Mouse (Mus musculus) ovary, postnatal 36 days (tissue): Measurements from ENCODE around the gene Hpcal1.
"Not testable (repeated sequence)": the region's sequence is repeated elsewhere in the genome, so short reads cannot be mapped to it uniquely, and the experiment has no call there.

Source experiments
- DNase-seq: peaks from one replicate; pipeline ENCODE4 v3.0.0; 2022; ENCODE audit warnings: low spot score, mixed read lengths

The Hpcal1 gene

GRCm38 (mm10) chr12:17740226-17740625 is 49.6 kb downstream of the Hpcal1 start:
- DNase-seq = no peak

- DNase-seq = peak; percentile 51
Measured at GRCm38 (mm10) chr12:17741637-17742364, 51.1 kb downstream of the Hpcal1 start.

- DNase-seq = no peak
Measured at GRCm38 (mm10) chr12:17742571-17743321, 52.1 kb downstream of the Hpcal1 start.

GRCm38 (mm10) chr12:17745431-17745830 is 54.8 kb downstream of the Hpcal1 start:
- DNase-seq = no peak

GRCm38 (mm10) chr12:17746725-17747124 is 56.1 kb downstream of the Hpcal1 start:
- peak; percentile 82 for DNase-seq

- DNase-seq = no peak
Measured at GRCm38 (mm10) chr12:17747191-17748154, 56.8 kb downstream of the Hpcal1 start.

- DNase-seq = no peak
Measured at GRCm38 (mm10) chr12:17748155-17748529, 57.5 kb downstream of the Hpcal1 start.

GRCm38 (mm10) chr12:17749784-17750183 is 59.1 kb downstream of the Hpcal1 start:
- DNase-seq = no peak

- peak; percentile 45 for DNase-seq
Measured at GRCm38 (mm10) chr12:17750500-17750899, 59.8 kb downstream of the Hpcal1 start.

GRCm38 (mm10) chr12:17752828-17753227 is 62.2 kb downstream of the Hpcal1 start:
- DNase-seq = no peak

- no peak for DNase-seq
Measured at GRCm38 (mm10) chr12:17754771-17755170, 64.1 kb downstream of the Hpcal1 start.

GRCm38 (mm10) chr12:17756891-17757290 is 66.2 kb downstream of the Hpcal1 start:
- no peak for DNase-seq

- no peak for DNase-seq
Measured at GRCm38 (mm10) chr12:17762286-17762933, 71.8 kb downstream of the Hpcal1 start.

GRCm38 (mm10) chr12:17763054-17763453 is 72.4 kb downstream of the Hpcal1 start:
- DNase-seq = no peak

GRCm38 (mm10) chr12:17764005-17764404 is 73.3 kb downstream of the Hpcal1 start:
- DNase-seq = no peak

- not testable (repeated sequence) for DNase-seq
Measured at GRCm38 (mm10) chr12:17767567-17767966, 76.9 kb downstream of the Hpcal1 start.

- no peak for DNase-seq
Measured at GRCm38 (mm10) chr12:17769476-17770172, 79.0 kb downstream of the Hpcal1 start.

- no peak for DNase-seq
Measured at GRCm38 (mm10) chr12:17770538-17770937, 79.9 kb downstream of the Hpcal1 start.

GRCm38 (mm10) chr12:17773721-17774120 is 83.1 kb downstream of the Hpcal1 start:
- DNase-seq = peak; percentile 21

GRCm38 (mm10) chr12:17774842-17775241 is 84.2 kb downstream of the Hpcal1 start:
- not testable (repeated sequence) for DNase-seq

GRCm38 (mm10) chr12:17778320-17778719 is 87.7 kb downstream of the Hpcal1 start:
- peak; percentile 30 for DNase-seq
